Mouse (Mus musculus) hindbrain, embryonic 15.5 days (tissue): ENCODE data around the gene Ralgps2. TPM values are rescaled to one million over a fixed set of nuclear protein-coding genes. Genes with fewer than 3 reads are reported as not detected.

ENCODE experiments used
- ATAC-seq: fragments of 200-750 bp; cut with Nextera tagmentation; 2 replicates; pipeline ENCODE4 v1.8.0; 2017; ENCODE audit warnings: low read depth, moderate number of reproducible peaks, moderate TSS enrichment; ENCODE audit not compliant: low FRiP score
- H3K27ac ChIP-seq: fragments of 300-500 bp; sonication (generic); replicated peaks from 2 replicates; pipeline ENCODE4 v1.5.1; 2015; ENCODE audit warnings: mild to moderate bottlenecking, inconsistent platforms
- H3K27me3 ChIP-seq: fragments of 300-500 bp; sonication (generic); 2 replicates; pipeline ENCODE4 v1.6.1; 2015; ENCODE audit warnings: control low read depth, inconsistent platforms
- H3K36me3 ChIP-seq: fragments of 300-500 bp; sonication (generic); 2 replicates; pipeline ENCODE4 v1.6.1; 2015; ENCODE audit warnings: control low read depth, inconsistent platforms
- H3K4me1 ChIP-seq: fragments of 300-500 bp; sonication (generic); replicated peaks from 2 replicates; pipeline ENCODE4 v1.6.1; 2015; ENCODE audit warnings: control low read depth, inconsistent platforms
- H3K4me2 ChIP-seq: fragments of 300-500 bp; sonication (generic); 2 replicates; pipeline ENCODE4 v1.6.1; 2015; ENCODE audit warnings: moderate library complexity, mild to moderate bottlenecking, inconsistent platforms
- H3K4me3 ChIP-seq: fragments of 300-500 bp; sonication (generic); 2 replicates; pipeline ENCODE4 v1.5.1; 2015; ENCODE audit warnings: mild to moderate bottlenecking, inconsistent platforms
- H3K9ac ChIP-seq: fragments of 300-500 bp; sonication (generic); 2 replicates; pipeline ENCODE4 v1.6.1; 2015; ENCODE audit warnings: inconsistent platforms
- H3K9me3 ChIP-seq: fragments of 300-500 bp; sonication (generic); 2 replicates; pipeline ENCODE4 v1.6.1; 2016; ENCODE audit warnings: control low read depth, inconsistent platforms
- WGBS: fragments of 180-500 bp; shearing (Covaris S2); methylation state at CpG from one replicate; pipeline ENCODE4 v1.1.7; 2015; 5-methylcytosine and 5-hydroxymethylcytosine counted together
- polyA plus RNA-seq: library from polyadenylated mRNA; unstranded; fragments of >200 nt; fragmentation: Nextera tagmentation; extraction: Ambion mirVana; gene quantifications from 2 replicates; pipeline ENCODE4 v1.2.1, GENCODE M21; 2015

The Ralgps2 gene
- polyA plus RNA-seq, 1 experiment from 2014 or later: 78.3 TPM

DNA sequence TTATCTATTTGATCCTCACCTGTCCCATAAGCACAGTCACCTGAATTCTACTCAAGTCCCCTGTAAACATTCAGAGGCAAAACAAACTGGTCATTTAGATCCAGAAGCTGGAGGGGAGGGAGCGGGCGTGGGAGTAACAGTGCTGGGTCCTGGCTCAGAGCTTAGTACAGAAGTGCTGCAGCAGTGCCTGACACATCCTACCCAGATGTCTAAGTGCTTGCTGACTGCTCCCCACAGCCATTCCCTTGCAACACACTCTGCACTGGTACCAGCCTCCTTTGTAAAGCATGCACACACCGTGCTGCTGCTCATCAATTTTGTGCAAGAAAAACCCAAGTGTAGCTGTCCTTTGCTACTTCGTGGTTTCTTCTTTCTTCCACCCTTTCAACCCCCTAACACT, 92.3 kb downstream of the Ralgps2 start:
- H3K4me1 ChIP-seq: no peaks in the 10 kb centered on the region
- H3K36me3 ChIP-seq: peaks cover 3% of the 10 kb centered on the region; the same call in 1 of the 2 replicates
- H3K4me2 ChIP-seq: no peak overlapping the region
- ATAC-seq: no peak
- H3K9ac ChIP-seq: no peak overlapping the region
- H3K27me3 ChIP-seq: no peaks in the 10 kb centered on the region
- no peak overlapping the region for H3K27ac ChIP-seq
- no peaks in the 10 kb centered on the region for H3K9me3 ChIP-seq
- 71% methylated on average over 4 of the region's 4 CpGs for WGBS
- no peak overlapping the region for H3K4me3 ChIP-seq

DNA sequence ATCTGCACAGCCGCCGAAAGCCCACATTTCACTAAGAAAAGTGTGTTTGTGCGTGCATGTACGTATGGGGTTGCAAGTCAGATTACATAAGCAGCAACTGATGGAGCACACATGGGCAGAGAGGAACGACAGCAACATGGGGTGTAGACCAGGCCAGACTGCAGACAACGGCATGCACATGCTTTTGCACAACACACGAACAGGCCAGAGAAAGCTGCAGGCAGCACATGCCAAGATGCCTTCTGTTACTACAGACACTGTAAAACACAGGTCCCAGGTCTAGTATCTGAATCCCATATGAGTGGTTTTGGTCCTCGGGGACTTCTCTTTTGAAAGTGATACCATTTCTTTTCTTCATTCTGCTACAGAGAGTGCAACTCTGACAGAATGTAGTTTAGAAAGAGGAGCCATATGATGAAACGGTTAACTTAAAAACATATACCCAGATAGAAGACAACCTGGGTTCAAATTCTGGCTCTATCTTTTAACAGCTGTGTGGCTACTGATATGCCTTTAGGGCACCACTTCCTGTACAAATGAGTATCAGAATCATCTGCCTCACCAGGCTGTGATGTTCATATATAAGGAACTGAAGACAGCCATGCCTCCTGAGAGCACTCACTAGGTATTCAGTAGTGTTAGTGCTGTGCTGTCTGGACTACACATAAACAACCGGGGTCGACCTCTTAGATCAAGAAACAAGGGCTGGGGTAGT, 97.6 kb downstream of the Ralgps2 start:
- H3K36me3 ChIP-seq: peaks cover 3% of the 10 kb centered on the region; the same call in 1 of the 2 replicates
- peaks cover 10% of the 10 kb centered on the region for H3K4me1 ChIP-seq
- no peak overlapping the region for H3K9ac ChIP-seq
- H3K27ac ChIP-seq: no peak overlapping the region
- WGBS: 81% methylated on average over 11 of the region's 11 CpGs
- H3K4me3 ChIP-seq: no peak overlapping the region
- no peak overlapping the region for H3K4me2 ChIP-seq
- H3K9me3 ChIP-seq: no peaks in the 10 kb centered on the region
- ATAC-seq: no peak
- no peaks in the 10 kb centered on the region for H3K27me3 ChIP-seq

DNA sequence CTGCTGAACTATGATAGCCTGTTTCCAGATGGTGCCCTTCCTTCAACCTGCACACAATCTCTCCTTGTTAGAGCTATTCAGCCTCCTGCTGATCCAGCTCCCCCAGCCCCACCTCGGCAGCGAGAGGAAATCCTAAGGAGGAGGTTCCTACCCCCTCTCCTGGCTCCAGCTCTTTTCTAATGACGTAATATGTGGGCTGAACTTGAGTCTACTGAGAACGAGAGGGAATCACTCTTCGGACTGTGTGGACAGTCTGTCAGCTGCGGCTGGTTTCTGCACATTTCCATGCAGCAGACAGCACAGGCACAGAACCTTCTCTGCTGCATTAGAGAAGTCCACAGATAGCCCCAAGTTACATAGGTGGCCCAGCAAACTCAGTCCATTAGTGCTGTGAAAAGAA, 100.7 kb downstream of the Ralgps2 start:
- H3K36me3 ChIP-seq: no peaks in the 10 kb centered on the region
- no peaks in the 10 kb centered on the region for H3K9me3 ChIP-seq
- 0 out of 2 replicates have a peak overlapping the region, but pooled peaks have one; percentile 31 for H3K27ac ChIP-seq
- H3K4me2 ChIP-seq: peak overlapping the region; percentile 35; the same call in 1 of the 2 replicates
- no peaks in the 10 kb centered on the region for H3K27me3 ChIP-seq
- H3K9ac ChIP-seq: no peak overlapping the region
- H3K4me1 ChIP-seq: peaks cover 10% of the 10 kb centered on the region
- 6% methylated on average over 6 of the region's 6 CpGs for WGBS
- peak; percentile 63; the same call in 1 of the 2 replicates for ATAC-seq
- no peak overlapping the region for H3K4me3 ChIP-seq

DNA sequence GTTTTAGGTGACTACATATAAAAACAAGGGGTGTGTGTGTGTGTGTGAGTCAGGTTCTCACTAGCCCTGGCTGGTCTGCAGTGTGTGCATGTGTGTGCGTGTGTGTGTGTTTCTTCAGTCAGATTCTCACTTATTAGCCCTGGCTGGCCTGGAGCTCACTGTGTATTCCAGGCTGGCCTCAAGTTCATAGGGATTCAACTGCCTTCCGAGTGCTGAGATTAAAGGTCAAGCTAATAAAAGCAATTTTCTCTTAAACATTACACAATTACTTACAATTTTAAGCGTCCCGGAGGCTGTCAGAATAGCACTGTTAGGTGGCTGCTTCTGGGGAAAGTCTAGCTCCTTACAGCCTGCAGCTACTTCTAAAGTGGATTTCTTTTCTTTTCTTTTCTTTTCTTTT, 101.2 kb downstream of the Ralgps2 start, which contains the start of gene Angptl1:
Gene Angptl1 (plus strand): TSS at position 386 of the 400 bp plus-strand sequence.
- 56% methylated on average over 4 of the region's 4 CpGs for WGBS
- Histone ChIP-seq H3K4me3 (no peak within 1 kb of the TSS), H3K9me3 (no peaks in the 10 kb centered on the region)

DNA sequence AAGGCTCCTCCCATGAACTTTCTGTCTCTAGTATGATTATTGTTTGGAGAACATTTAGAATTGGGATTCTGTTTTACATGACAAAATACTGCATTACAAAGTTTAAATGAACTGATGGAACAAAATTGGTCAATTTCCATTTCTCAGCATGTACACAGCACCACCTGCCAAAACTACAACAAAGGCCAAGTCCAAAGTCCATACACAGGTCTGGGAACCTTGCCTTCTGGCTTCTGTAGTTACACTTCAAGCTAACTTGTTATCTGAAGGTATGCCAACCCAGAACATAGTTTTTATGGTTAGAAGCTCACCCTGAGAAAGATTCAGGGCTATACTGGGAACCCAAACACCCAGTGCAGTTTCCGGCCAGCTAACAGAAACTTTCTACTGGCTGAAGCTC, 120.2 kb downstream of the Ralgps2 start:
- Histone ChIP-seq H3K27me3 (no peaks in the 10 kb centered on the region), H3K36me3 (peaks cover 39% of the 10 kb centered on the region), H3K4me3 (no peak overlapping the region), H3K27ac (no peak overlapping the region), H3K4me2 (no peak overlapping the region), H3K4me1 (no peaks in the 10 kb centered on the region), H3K9ac (no peak overlapping the region), H3K9me3 (no peaks in the 10 kb centered on the region)
- ATAC-seq: no peak
- WGBS: 100% methylated on average over 1 of the region's 1 CpGs

More for the DNA sequence above, 101.2 kb downstream of the Ralgps2 start, which contains the start of gene Angptl1:
- Histone ChIP-seq H3K27ac (peak within 1 kb of the TSS; percentile 31; the same call in 1 of the 2 replicates), H3K9ac (no peak within 1 kb of the TSS), H3K27me3 (no peaks in the 10 kb centered on the region), H3K4me2 (peak within 1 kb of the TSS; percentile 35; the same call in 1 of the 2 replicates), H3K36me3 (no peaks in the 10 kb centered on the region), H3K4me1 (peaks cover 10% of the 10 kb centered on the region)
- ATAC-seq: no peak

DNA sequence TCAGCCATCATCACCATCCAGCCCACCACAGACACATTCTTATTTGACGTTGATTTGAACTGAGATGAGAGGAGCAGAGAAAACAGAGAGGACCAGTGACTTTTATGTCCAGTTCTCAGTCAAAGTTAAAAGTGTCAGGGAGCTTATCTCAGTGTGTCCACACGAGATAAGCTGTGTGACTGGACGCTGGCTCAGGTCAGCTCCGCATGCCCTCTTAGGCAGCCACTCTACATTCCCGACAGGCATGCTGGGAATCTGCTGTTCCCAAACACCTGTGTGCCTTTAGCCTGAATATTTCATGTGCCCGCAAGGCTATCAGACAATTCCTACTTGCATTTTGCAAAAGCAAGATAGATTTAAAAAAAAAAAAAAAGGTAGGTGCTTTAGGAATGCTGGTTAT, 125.9 kb downstream of the Ralgps2 start:
- Histone ChIP-seq H3K27me3 (no peaks in the 10 kb centered on the region), H3K9ac (no peak overlapping the region), H3K36me3 (peaks cover 39% of the 10 kb centered on the region), H3K4me3 (no peak overlapping the region), H3K9me3 (no peaks in the 10 kb centered on the region), H3K4me2 (no peak overlapping the region), H3K4me1 (peaks cover 5% of the 10 kb centered on the region; the same call in 1 of the 2 replicates), H3K27ac (no peak overlapping the region)
- no peak for ATAC-seq
- WGBS: 80% methylated on average over 6 of the region's 6 CpGs

DNA sequence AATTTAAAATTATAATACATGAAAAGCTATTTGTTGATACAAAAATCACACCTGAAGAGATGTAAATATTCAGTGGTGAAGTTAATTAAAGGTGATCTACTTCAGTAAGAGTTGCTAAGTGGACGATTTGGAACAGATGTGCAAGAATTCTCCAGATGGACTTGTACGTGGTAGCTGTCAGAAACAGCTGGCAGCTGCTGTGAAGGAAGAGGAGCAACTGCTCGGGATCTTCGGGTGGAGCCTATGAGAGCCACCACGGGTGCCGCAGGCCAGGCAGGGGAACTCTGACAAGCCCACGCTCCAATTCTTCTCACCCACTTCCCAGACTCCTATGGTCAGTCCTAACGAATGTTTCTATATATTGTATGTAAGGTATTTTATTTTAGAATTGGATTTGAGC, 126.7 kb downstream of the Ralgps2 start:
- Histone ChIP-seq H3K9me3 (no peaks in the 10 kb centered on the region), H3K27ac (no peak overlapping the region), H3K27me3 (no peaks in the 10 kb centered on the region), H3K36me3 (peaks cover 32% of the 10 kb centered on the region), H3K9ac (no peak overlapping the region), H3K4me2 (no peak overlapping the region), H3K4me1 (peaks cover 6% of the 10 kb centered on the region; the same call in 1 of the 2 replicates), H3K4me3 (no peak overlapping the region)
- no peak for ATAC-seq
- WGBS: 63% methylated on average over 8 of the region's 8 CpGs

DNA sequence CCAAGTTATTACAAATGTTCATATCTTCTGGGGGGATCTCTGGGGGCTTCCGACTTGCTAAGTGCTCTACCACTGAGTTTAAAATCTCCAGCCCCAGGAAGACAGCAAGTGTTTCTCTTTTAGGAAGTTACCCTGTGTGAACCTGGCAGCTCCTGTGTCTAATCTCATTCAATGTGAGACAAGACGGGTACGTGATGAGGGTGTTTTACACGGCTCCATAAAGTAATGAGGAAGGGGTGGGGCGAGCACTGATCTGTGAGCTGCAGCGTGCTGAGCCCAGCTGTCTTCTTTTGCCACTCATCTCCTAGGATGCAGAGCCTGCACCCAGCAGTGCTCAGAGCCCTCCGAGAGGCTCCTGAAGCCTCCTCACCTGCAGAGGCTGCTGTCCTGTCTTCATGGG, 127.5 kb downstream of the Ralgps2 start:
- Histone ChIP-seq H3K27ac (no peak overlapping the region), H3K4me1 (peaks cover 6% of the 10 kb centered on the region; the same call in 1 of the 2 replicates), H3K9me3 (no peaks in the 10 kb centered on the region), H3K4me3 (no peak overlapping the region), H3K4me2 (no peak overlapping the region), H3K9ac (no peak overlapping the region), H3K36me3 (peaks cover 24% of the 10 kb centered on the region), H3K27me3 (no peaks in the 10 kb centered on the region)
- 59% methylated on average over 7 of the region's 7 CpGs for WGBS
- no peak for ATAC-seq

DNA sequence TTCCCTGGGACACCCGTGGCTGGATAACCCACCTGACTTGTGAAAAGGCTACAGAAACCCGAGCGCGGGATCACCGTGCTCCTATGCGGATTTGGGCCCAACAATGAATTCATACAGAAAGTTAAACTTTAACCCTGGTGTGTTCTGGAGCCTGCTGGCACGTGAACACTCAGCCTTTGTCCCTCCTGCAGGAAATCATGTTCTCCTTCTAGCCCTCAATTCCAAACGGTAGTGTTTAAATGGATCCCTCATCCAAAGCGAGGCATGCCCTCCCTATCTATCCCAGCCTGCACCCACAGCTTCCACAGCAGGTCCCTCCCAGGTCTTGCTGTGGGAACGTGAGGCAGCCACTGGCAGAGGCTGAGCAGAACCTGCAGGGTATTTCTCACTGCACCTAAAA, 131.1 kb downstream of the Ralgps2 start:
- Histone ChIP-seq H3K4me2 (no peak overlapping the region), H3K36me3 (peaks cover 19% of the 10 kb centered on the region; the same call in 1 of the 2 replicates), H3K4me3 (no peak overlapping the region), H3K27ac (no peak overlapping the region), H3K27me3 (no peaks in the 10 kb centered on the region), H3K9ac (no peak overlapping the region), H3K9me3 (no peaks in the 10 kb centered on the region), H3K4me1 (peaks cover 6% of the 10 kb centered on the region; the same call in 1 of the 2 replicates)
- ATAC-seq: no peak
- WGBS: 42% methylated on average over 10 of the region's 10 CpGs

DNA sequence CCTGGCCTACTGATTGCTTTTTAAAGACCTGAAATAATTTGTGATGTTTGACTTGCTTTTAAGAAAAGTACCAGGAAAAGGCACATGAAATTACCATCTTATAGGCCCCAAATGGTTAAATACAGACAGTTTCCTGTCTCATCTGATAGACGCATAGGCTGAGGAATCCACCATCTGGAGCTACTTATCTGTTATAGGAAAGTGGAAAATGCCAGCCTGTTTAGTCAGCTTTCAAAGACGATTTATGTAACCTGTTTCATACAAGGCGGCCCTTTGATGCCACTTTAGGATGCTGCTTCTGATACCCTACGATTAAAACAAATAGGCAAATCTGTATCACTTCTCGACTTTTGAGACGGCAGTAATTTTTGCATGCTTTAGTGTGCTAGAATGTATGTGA, 138.2 kb downstream of the Ralgps2 start:
- Histone ChIP-seq H3K4me3 (no peak overlapping the region), H3K27me3 (no peaks in the 10 kb centered on the region), H3K36me3 (0 out of 2 replicates have a peak, but pooled peaks cover 4% of the 10 kb centered on the region), H3K27ac (no peak overlapping the region), H3K4me1 (no peaks in the 10 kb centered on the region), H3K4me2 (no peak overlapping the region), H3K9me3 (no peaks in the 10 kb centered on the region), H3K9ac (no peak overlapping the region)
- 83% methylated on average over 6 of the region's 6 CpGs for WGBS
- no peak for ATAC-seq

DNA sequence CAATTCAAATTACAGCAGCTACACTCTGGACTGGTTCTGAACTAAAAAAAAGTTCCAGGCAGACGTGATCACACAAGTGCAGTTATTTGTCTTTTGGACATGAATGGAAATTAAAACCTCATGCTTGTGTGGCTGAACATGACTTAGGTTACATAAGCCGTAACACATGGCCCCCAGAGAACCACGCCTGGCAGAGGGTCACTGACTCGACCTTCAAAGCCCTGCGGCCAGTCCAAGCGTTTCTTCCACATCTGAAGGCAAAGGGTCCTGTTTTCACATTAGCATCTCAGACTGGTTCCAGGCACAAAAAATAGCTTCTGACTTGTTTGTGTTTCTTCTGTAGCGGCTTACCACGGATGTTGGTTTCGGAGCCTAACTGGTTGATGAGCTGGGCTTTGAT, 143.2 kb downstream of the Ralgps2 start:
- WGBS: 78% methylated on average over 9 of the region's 9 CpGs
- no peak overlapping the region for H3K9ac ChIP-seq
- no peaks in the 10 kb centered on the region for H3K9me3 ChIP-seq
- no peak overlapping the region for H3K4me3 ChIP-seq
- ATAC-seq: no peak
- H3K4me1 ChIP-seq: no peaks in the 10 kb centered on the region
- H3K27ac ChIP-seq: no peak overlapping the region
- no peaks in the 10 kb centered on the region for H3K27me3 ChIP-seq
- H3K4me2 ChIP-seq: no peak overlapping the region
- no peaks in the 10 kb centered on the region for H3K36me3 ChIP-seq

DNA sequence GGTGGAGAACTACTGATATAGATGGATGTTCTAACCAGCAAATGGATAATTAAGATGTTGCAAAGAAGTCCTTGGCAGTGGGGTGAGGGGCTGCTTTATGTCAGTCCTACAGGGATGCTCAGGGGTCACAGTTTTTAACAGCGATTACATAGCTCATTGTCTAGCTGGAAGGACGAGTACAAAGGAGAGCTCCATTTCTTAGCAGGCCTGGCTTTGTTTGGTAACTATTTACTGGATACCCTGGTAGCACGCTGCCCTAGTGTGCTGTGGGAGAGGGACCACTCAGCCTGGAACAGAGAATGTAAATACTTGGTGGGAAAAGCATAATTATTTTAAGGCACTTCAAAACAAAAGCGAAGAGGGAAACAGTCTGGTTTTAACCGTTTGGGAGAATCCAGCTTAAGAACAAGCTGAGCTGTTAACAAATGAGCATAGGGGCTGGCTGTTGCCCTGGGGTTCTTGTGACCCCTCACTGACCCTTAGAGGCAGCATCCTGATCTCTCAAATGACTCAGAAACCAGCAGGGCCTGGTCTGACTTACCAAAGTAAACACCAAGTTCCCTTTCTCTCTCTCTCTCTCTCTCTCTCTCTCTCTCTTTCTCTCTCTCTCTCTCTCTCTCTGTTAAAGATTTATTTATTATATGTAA, 149.5 kb downstream of the Ralgps2 start:
- 15% methylated on average over 5 of the region's 5 CpGs for WGBS
- Histone ChIP-seq H3K9ac (no peak overlapping the region), H3K27ac (no peak overlapping the region), H3K27me3 (no peaks in the 10 kb centered on the region), H3K9me3 (no peaks in the 10 kb centered on the region), H3K4me1 (peaks cover 7% of the 10 kb centered on the region), H3K4me3 (no peak overlapping the region), H3K36me3 (no peaks in the 10 kb centered on the region), H3K4me2 (no peak overlapping the region)
- ATAC-seq: no peak
